Mouse (Mus musculus): ENCODE data around the gene Ptprk.

DNA sequence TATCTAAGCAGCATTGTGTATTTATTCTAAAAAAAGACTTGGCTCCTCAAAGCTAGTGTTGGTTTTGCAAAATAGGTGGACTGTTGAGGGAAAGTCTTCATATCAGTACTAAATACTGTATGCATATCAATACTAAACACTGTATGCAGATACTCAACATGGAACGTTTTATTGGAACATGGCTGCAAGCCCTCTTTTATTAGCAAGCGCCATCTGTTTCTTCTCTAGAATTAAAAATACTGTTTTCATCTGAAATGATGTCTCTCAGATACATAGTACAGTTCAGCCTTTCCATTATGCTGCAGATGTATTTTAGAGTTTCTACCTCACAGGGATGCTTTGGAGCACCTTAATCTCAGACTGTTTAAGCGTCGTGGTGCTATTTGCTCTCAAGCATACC is 49.3 kb downstream of the Ptprk start:
- TF ChIP-seq CTCF (IDR thresholded peaks at IDR 0.05): no peak
- TF ChIP-seq POLR2A (IDR thresholded peaks at IDR 0.05; ENCODE audit: insufficient read depth, low read depth, low read length): no peak
